Mouse (Mus musculus) mammary gland, adult 2 months (tissue): Measurements from ENCODE around the gene Kat8. TPM values are rescaled to one million over a fixed set of nuclear protein-coding genes. Genes with fewer than 3 reads are reported as not detected.

Experiments
- polyA plus RNA-seq: library from polyadenylated mRNA; depleted of rRNA; stranded (reverse); fragments of >200 nt; gene quantifications from 2 replicates; pipeline ENCODE4 v1.2.3, GENCODE M21; 2012; ENCODE audit warnings: low replicate concordance; rRNA removed

The Kat8 gene
- 13.4 and 25.0 TPM in 2 replicates for polyA plus RNA-seq

DNA sequence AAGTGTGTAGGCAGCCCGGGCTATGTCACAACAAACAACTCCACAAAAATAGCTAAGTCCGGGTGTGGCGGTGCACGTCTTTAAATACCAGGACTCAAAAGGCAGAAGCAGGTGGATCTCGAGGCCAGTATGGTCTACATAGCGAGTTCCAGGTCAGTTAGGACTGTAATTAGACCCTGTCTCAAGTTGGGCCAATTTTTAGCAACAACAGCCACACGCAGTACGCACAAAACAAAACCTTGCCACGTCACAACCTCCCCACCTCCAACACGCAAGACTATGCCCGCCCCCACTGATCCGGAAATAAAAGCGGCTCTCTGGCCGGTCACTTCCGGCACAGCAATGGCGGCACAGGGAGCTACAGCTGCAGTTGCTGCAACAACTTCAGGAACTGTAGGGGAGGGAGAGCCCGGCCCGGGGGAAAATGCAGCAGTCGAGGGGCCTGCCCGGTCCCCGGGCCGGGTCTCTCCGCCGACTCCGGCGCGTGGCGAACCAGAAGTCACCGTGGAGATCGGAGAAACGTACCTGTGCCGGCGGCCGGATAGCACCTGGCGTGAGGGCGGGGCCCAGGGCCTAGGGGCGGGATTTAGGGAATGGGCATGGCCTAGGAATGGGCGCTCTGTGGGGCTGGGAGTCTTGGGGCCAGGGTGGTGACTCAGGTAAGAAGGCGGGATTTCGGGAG lies at the start of gene Kat8:
Kat8 (plus strand) TSS at position 327 of the 682 bp plus-strand sequence.

DNA sequence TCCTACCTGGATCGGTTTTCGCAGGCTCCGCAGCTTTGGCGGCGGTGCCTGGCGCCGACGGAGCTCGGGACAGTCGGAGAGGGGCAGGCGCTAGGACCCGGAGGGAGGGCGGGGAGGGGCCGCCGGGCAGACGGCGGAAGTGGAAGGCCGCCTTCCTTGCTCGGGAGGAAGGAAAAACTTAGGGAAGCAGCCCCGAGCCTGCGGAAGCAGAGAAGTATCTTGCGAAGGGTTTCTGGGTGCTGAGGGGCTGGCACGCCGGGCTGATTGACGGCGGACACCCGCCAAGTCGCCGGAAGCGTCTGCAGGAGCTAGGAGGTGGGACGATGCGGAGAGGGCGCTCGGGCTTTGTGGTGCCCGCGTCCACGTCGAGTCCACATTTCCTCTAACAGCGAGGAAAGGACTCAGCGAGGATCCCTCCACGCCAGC lies 36.3 kb upstream of the Kat8 start, which contains the start of gene Zfp646:
Zfp646 (plus strand) TSS at position 181 of the 426 bp plus-strand sequence.

DNA sequence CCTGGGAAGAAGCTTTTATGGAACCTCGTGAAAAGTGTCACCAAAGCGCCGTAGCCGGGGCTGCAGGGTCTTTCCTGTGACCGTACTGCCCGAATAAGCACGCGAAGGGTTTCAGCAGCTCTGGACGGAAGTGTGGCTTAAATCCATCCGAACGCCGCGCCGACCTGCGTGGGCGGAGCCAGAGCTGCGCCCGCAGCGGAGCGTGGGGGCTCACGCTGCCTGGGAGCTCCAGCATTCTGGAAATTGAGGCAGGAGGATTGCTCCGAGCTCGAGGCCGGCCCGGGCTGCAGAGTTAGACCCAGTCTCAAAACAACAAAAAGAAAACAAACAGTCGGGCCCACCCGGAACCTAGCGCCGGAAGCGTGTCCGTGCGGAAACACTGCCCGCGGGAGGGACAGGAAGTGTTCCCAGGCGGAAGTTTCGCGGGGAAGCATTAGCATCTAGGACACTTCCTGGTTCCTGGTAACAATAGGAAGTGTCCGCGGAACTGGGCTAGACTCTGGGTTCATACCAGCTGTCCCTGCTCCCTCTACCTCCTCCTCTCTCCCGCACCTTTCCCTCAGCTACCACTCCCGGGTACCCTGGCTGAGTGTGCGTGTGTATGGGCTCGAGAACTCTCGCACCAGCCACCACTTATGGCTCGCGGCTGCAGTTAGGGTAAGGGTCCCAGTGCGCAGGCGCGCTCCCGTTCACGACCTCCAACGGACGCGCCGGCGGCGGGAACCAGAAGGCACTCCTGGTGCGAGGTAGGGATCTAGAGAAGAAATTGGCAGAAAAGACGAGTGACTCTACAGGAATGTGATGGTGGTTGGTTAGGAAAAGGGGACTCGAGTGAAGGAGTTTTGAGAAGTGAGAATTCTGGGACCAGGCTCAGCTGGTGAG lies 35.6 kb upstream of the Kat8 start, which contains the start of gene Zfp668:
Zfp668 (minus strand) TSS at position 362 of the 882 bp plus-strand sequence.

GRCm38 (mm10) chr7:127890798-127891197 lies 21.5 kb upstream of the Kat8 start, which contains the start of gene Prss53:
Gene Prss53, minus strand, starts transcription at chr7:127890970.

DNA sequence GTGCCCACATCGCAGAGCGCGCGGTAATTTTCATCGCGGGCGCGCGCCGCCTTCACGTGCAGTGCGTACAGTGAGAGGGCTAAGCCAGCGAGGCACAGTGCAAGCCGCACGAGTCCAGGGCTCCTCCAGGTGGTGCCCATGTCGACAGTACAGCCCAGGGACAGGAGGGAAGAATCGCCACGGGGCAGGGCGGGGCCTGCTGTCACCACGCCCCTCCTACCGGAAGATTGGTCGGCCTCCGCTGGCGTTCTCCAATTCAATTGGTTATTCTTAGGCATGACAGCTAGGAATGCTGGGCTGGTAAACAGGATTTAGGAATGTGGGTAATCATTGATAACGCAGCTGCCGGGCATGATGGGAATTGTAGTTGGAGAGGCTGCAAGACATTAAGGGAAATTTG lies 16.9 kb upstream of the Kat8 start, which contains the start of the genes Gm21974 and Vkorc1:
Gm21974 (minus strand) TSS at position 13 of the 400 bp plus-strand sequence.
Vkorc1 (minus strand) TSS at position 176 of the 400 bp plus-strand sequence.

GRCm38 (mm10) chr7:127903971-127904796 lies 8.1 kb upstream of the Kat8 start, which contains the start of gene Bckdk:
Gene Bckdk, plus strand, starts transcription at chr7:127904082.

DNA sequence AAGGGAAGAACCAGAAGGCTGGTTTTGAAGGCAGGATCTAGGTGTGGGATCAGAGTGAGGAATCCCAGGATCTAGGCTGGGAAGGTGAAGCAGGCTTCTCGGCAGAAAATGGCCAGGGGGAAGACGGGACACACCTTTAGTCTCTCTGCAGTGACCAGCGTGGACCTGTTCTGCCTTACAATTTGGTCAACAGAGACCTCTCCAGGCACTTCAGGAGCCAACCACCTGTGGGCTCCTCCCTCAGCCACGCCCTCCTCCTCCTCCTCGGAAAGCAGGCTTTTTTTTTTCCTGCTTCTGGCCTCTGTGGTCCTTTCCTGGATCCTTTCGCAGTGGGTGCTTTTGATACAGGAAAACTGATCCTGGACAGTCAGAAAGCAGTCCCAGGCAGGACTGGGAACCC lies 17.6 kb downstream of the Kat8 start, which contains the start of gene Prss8:
Prss8 (minus strand) TSS at position 182 of the 400 bp plus-strand sequence.

DNA sequence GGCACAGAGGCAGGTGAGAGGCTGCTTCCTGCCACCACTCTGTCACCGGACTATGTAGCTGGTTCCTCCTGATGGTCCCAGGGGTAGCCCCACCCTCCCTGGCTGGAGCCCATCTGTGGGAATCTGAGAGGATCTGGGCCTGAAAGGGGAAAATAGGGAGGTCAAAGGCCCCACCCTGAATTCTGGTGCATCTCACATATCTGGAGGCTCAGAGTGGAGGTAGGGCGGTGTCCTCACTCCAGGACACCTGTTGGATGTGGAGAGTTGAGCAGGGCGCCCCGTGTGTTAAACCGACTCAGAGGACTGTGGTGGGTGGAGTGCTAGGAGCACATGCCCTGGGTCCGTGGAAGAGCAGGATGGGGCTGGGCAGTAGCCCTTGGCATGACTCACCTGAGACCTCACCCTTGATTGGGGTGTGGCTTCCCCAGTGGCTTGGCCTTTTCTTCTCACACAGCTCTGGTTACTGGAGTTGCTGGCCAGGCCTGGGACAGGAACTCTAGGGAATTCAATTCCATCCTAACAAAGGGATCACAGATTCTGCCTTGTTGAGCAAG lies 34.2 kb downstream of the Kat8 start, which contains the start of gene Prss36:
Prss36 (minus strand) TSS at position 256 of the 554 bp plus-strand sequence.

GRCm38 (mm10) chr7:127967004-127967921 lies 54.9 kb downstream of the Kat8 start, which contains the start of gene Fus:
Gene Fus, plus strand, starts transcription at chr7:127967457.

Other genes with a start within 250 kb of the Kat8 start
- gene Bcl7c, start 203.6 kb upstream of the Kat8 start, polyA plus RNA-seq, result 14.7 and 42.1 TPM in 2 replicates
- gene Ctf1, start 199.8 kb upstream of the Kat8 start, polyA plus RNA-seq, result 27.0 and 30.5 TPM in 2 replicates
- gene Ctf2, start 180.3 kb upstream of the Kat8 start, polyA plus RNA-seq, result not detected in 2 replicates
- 21.7 and 47.3 TPM in 2 replicates for gene Fbxl19, start 168.0 kb upstream of the Kat8 start, polyA plus RNA-seq
- gene Orai3, start 142.7 kb upstream of the Kat8 start, polyA plus RNA-seq, result 59.8 and 66.6 TPM in 2 replicates
- 9.4 and 14.6 TPM in 2 replicates for gene Setd1a, start 135.8 kb upstream of the Kat8 start, polyA plus RNA-seq
- not detected in 2 replicates for gene Gm49388, start 126.9 kb upstream of the Kat8 start, polyA plus RNA-seq
- 113 and 134 TPM in 2 replicates for gene Hsd3b7, start 111.9 kb upstream of the Kat8 start, polyA plus RNA-seq
- 76.6 and 81.0 TPM in 2 replicates for gene Stx4a, start 88.2 kb upstream of the Kat8 start, polyA plus RNA-seq
- gene Stx1b, start 88.0 kb upstream of the Kat8 start, polyA plus RNA-seq, result 18.3 and 29.9 TPM in 2 replicates
- gene Zfp646, start 36.3 kb upstream of the Kat8 start, polyA plus RNA-seq, result 18.1 and 26.0 TPM in 2 replicates
- 5.9 and 11.9 TPM in 2 replicates for gene Zfp668, start 35.7 kb upstream of the Kat8 start, polyA plus RNA-seq
- 4.5 and 6.8 TPM in 2 replicates for gene Prss53, start 21.5 kb upstream of the Kat8 start, polyA plus RNA-seq
- gene Gm21974, start 17.1 kb upstream of the Kat8 start, polyA plus RNA-seq, result not detected in 2 replicates
- gene Vkorc1, start 16.9 kb upstream of the Kat8 start, polyA plus RNA-seq, result 248 and 313 TPM in 2 replicates
- 125 and 251 TPM in 2 replicates for gene Bckdk, start 8.4 kb upstream of the Kat8 start, polyA plus RNA-seq
- gene Prss8, start 17.6 kb downstream of the Kat8 start, polyA plus RNA-seq, result 27.2 and 27.4 TPM in 2 replicates
- 31.6 and 38.5 TPM in 2 replicates for gene Prss36, start 34.2 kb downstream of the Kat8 start, polyA plus RNA-seq
- gene Fus, start 54.9 kb downstream of the Kat8 start, polyA plus RNA-seq, result 234 and 274 TPM in 2 replicates
- gene Pycard, start 81.4 kb downstream of the Kat8 start, polyA plus RNA-seq, result 66.4 and 86.7 TPM in 2 replicates
- gene Trim72, start 91.4 kb downstream of the Kat8 start, polyA plus RNA-seq, result 0.69 and 38.4 TPM in 2 replicates
- 36.0 and 38.8 TPM in 2 replicates for gene Itgam, start 150.1 kb downstream of the Kat8 start, polyA plus RNA-seq
- 0.11 and 0.47 TPM in 2 replicates for gene Gm49368, start 150.2 kb downstream of the Kat8 start, polyA plus RNA-seq
- 7.6 TPM in 2 replicates for gene Itgax, start 217.0 kb downstream of the Kat8 start, polyA plus RNA-seq
- 0.33 and 0.51 TPM in 2 replicates for gene Itgad, start 241.9 kb downstream of the Kat8 start, polyA plus RNA-seq